Mouse (Mus musculus): ENCODE measurements around the gene Fn3krp. TPM values are rescaled to one million over a fixed set of nuclear protein-coding genes. Genes with fewer than 3 reads are reported as not detected.

The Fn3krp gene
- polyA plus RNA-seq, 1 experiment from 2014 or later, result 4.1 TPM

GRCm38 (mm10) chr11:121434156-121435155 lies 13.3 kb downstream of the Fn3krp start, which contains the start of gene Fn3k:
Gene Fn3k, plus strand, starts transcription at chr11:121434913.
- WGBS (ENCODE audit: insufficient replicate concordance), result 9% methylated on average over 30 of the region's 30 CpGs
- Histone ChIP-seq H3K4me1 (ENCODE audit: control insufficient read depth, insufficient read depth, low read length) (peaks cover 14% of the 10 kb centered on the region; the same call in 1 of the 2 replicates), H3K27me3 (ENCODE audit: control insufficient read depth, insufficient read depth, low read length) (peaks cover 3% of the 10 kb centered on the region; the same call in 1 of the 2 replicates), H3K4me2 (peak within 1 kb of the TSS; percentile 79), H3K36me3 (ENCODE audit: control insufficient read depth, insufficient read depth, low read length) (no peaks in the 10 kb centered on the region), H3K9me3 (replicated peaks; ENCODE audit: control insufficient read depth, low read length) (no peaks in the 10 kb centered on the region), H3K9ac (ENCODE audit: low read depth, low read length) (peak within 1 kb of the TSS; percentile 70), H3K4me3 (ENCODE audit: low read depth, low read length) (peak within 1 kb of the TSS; percentile 51), H3K27ac (ENCODE audit: low read depth, low read length) (peak within 1 kb of the TSS; percentile 73)
- peak; percentile 90 for ATAC-seq (replicated peaks; ENCODE audit: insufficient number of reproducible peaks, low FRiP score, low TSS enrichment)

DNA sequence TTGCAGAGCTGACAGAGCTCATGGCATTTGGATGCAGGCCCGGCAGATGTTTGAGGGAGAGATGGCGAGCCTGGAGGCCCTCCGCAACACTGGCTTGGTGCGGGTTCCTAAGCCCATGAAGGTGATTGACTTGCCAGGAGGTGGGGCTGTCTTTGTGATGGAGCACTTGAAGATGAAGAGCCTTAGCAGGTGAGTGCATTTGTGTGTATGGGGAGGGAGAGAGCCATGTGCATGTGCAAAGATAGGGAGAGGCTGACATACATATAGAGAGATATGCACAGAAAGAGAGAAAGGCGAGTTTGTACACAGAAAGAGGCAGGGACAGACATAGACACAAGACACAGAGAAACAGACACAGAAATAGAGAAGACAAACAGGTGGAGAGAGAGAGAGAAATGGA lies 16.0 kb downstream of the Fn3krp start:
- Histone ChIP-seq H3K4me2 (no peak overlapping the region), H3K36me3 (ENCODE audit: control insufficient read depth, insufficient read depth, low read length) (no peaks in the 10 kb centered on the region), H3K27ac (ENCODE audit: low read depth, low read length) (no peak overlapping the region), H3K9me3 (replicated peaks; ENCODE audit: control insufficient read depth, low read length) (no peaks in the 10 kb centered on the region), H3K27me3 (ENCODE audit: control insufficient read depth, insufficient read depth, low read length) (peaks cover 3% of the 10 kb centered on the region; the same call in 1 of the 2 replicates), H3K4me3 (ENCODE audit: low read depth, low read length) (no peak overlapping the region), H3K4me1 (ENCODE audit: control insufficient read depth, insufficient read depth, low read length) (peaks cover 14% of the 10 kb centered on the region; the same call in 1 of the 2 replicates), H3K9ac (ENCODE audit: low read depth, low read length) (no peak overlapping the region)
- 75% methylated on average over 5 of the region's 5 CpGs for WGBS (ENCODE audit: insufficient replicate concordance)
- ATAC-seq (replicated peaks; ENCODE audit: insufficient number of reproducible peaks, low FRiP score, low TSS enrichment), result no peak

- H3K27ac ChIP-seq (ENCODE audit: low read depth, low read length), result no peak overlapping the region
- H3K36me3 ChIP-seq (ENCODE audit: control insufficient read depth, insufficient read depth, low read length), result no peaks in the 10 kb centered on the region
- ATAC-seq (replicated peaks; ENCODE audit: insufficient number of reproducible peaks, low FRiP score, low TSS enrichment), result no peak
- no peak overlapping the region for H3K9ac ChIP-seq (ENCODE audit: low read depth, low read length)
- no peak overlapping the region for H3K4me2 ChIP-seq
- H3K9me3 ChIP-seq (replicated peaks; ENCODE audit: control insufficient read depth, low read length), result no peaks in the 10 kb centered on the region
- H3K4me1 ChIP-seq (ENCODE audit: control insufficient read depth, insufficient read depth, low read length), result no peaks in the 10 kb centered on the region
- WGBS (ENCODE audit: insufficient replicate concordance), result 63% methylated on average over 5 of the region's 5 CpGs
- H3K4me3 ChIP-seq (ENCODE audit: low read depth, low read length), result no peak overlapping the region
- peaks cover 3% of the 10 kb centered on the region; the same call in 1 of the 2 replicates for H3K27me3 ChIP-seq (ENCODE audit: control insufficient read depth, insufficient read depth, low read length)
Measured at GRCm38 (mm10) chr11:121439686-121440292, 18.6 kb downstream of the Fn3krp start.

DNA sequence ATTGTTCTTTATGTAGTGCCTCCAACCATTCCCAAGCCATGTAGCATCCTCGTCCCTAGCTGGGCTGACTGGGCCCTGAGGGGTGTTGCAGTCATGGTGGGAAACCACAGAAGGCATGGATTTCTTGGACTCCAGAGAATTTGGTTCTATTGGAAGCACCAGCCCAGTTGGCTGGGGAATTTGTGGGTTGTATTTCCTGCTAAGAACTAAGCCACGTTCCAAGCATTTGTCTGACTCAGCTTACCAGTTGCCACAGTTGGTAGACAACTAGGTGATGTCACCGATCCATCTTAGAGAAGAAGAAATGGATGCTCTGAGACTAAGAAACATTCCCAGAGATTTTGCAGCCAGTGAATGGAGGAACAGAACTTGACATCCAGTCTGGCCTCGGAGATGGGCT lies 20.5 kb downstream of the Fn3krp start:
- Histone ChIP-seq H3K36me3 (ENCODE audit: control insufficient read depth, insufficient read depth, low read length) (no peaks in the 10 kb centered on the region), H3K27ac (ENCODE audit: low read depth, low read length) (no peak overlapping the region), H3K9me3 (replicated peaks; ENCODE audit: control insufficient read depth, low read length) (no peaks in the 10 kb centered on the region), H3K4me3 (ENCODE audit: low read depth, low read length) (no peak overlapping the region), H3K4me1 (ENCODE audit: control insufficient read depth, insufficient read depth, low read length) (no peaks in the 10 kb centered on the region), H3K9ac (ENCODE audit: low read depth, low read length) (no peak overlapping the region), H3K27me3 (ENCODE audit: control insufficient read depth, insufficient read depth, low read length) (no peaks in the 10 kb centered on the region), H3K4me2 (no peak overlapping the region)
- ATAC-seq (replicated peaks; ENCODE audit: insufficient number of reproducible peaks, low FRiP score, low TSS enrichment), result no peak
- WGBS (ENCODE audit: insufficient replicate concordance), result 84% methylated on average over 4 of the region's 4 CpGs

- no peak overlapping the region for H3K4me2 ChIP-seq
- no peaks in the 10 kb centered on the region for H3K9me3 ChIP-seq (replicated peaks; ENCODE audit: control insufficient read depth, low read length)
- H3K9ac ChIP-seq (ENCODE audit: low read depth, low read length), result no peak overlapping the region
- 56% methylated on average over 2 of the region's 2 CpGs for WGBS (ENCODE audit: insufficient replicate concordance)
- H3K4me3 ChIP-seq (ENCODE audit: low read depth, low read length), result no peak overlapping the region
- no peak overlapping the region for H3K27ac ChIP-seq (ENCODE audit: low read depth, low read length)
- H3K36me3 ChIP-seq (ENCODE audit: control insufficient read depth, insufficient read depth, low read length), result no peaks in the 10 kb centered on the region
- no peaks in the 10 kb centered on the region for H3K27me3 ChIP-seq (ENCODE audit: control insufficient read depth, insufficient read depth, low read length)
- no peaks in the 10 kb centered on the region for H3K4me1 ChIP-seq (ENCODE audit: control insufficient read depth, insufficient read depth, low read length)
- no peak for ATAC-seq (replicated peaks; ENCODE audit: insufficient number of reproducible peaks, low FRiP score, low TSS enrichment)
Measured at GRCm38 (mm10) chr11:121442076-121442475, 20.9 kb downstream of the Fn3krp start.

GRCm38 (mm10) chr11:121451216-121451726 lies 30.1 kb downstream of the Fn3krp start:
- Histone ChIP-seq H3K4me3 (ENCODE audit: low read depth, low read length) (peak overlapping the region; percentile 73), H3K27ac (ENCODE audit: low read depth, low read length) (no peak overlapping the region), H3K4me2 (peak overlapping the region; percentile 78), H3K27me3 (ENCODE audit: control insufficient read depth, insufficient read depth, low read length) (no peaks in the 10 kb centered on the region), H3K9me3 (replicated peaks; ENCODE audit: control insufficient read depth, low read length) (no peaks in the 10 kb centered on the region), H3K9ac (ENCODE audit: low read depth, low read length) (peak overlapping the region; percentile 78; the same call in 1 of the 2 replicates), H3K36me3 (ENCODE audit: control insufficient read depth, insufficient read depth, low read length) (no peaks in the 10 kb centered on the region), H3K4me1 (ENCODE audit: control insufficient read depth, insufficient read depth, low read length) (peaks cover 5% of the 10 kb centered on the region; the same call in 1 of the 2 replicates)
- no peak for ATAC-seq (replicated peaks; ENCODE audit: insufficient number of reproducible peaks, low FRiP score, low TSS enrichment)
- 17% methylated on average over 9 of the region's 9 CpGs for WGBS (ENCODE audit: insufficient replicate concordance)

GRCm38 (mm10) chr11:121451753-121452635 lies 30.8 kb downstream of the Fn3krp start, which contains the start of gene Tbcd:
Gene Tbcd, plus strand, starts transcription at chr11:121451949.
- Histone ChIP-seq H3K27me3 (ENCODE audit: control insufficient read depth, insufficient read depth, low read length) (no peaks in the 10 kb centered on the region), H3K9me3 (replicated peaks; ENCODE audit: control insufficient read depth, low read length) (no peaks in the 10 kb centered on the region), H3K4me1 (ENCODE audit: control insufficient read depth, insufficient read depth, low read length) (peaks cover 5% of the 10 kb centered on the region; the same call in 1 of the 2 replicates), H3K4me2 (peak within 1 kb of the TSS; percentile 78), H3K9ac (ENCODE audit: low read depth, low read length) (peak within 1 kb of the TSS; percentile 78), H3K27ac (ENCODE audit: low read depth, low read length) (peak within 1 kb of the TSS; percentile 63), H3K4me3 (ENCODE audit: low read depth, low read length) (peak within 1 kb of the TSS; percentile 73), H3K36me3 (ENCODE audit: control insufficient read depth, insufficient read depth, low read length) (no peaks in the 10 kb centered on the region)
- peak; percentile 92 for ATAC-seq (replicated peaks; ENCODE audit: insufficient number of reproducible peaks, low FRiP score, low TSS enrichment)
- under 1% methylated on average over 58 of the region's 58 CpGs for WGBS (ENCODE audit: insufficient replicate concordance)
